Mouse (Mus musculus) bone marrow, adult 2 months (tissue): ENCODE measurements around the gene Trappc6a.

ENCODE experiments used
- CTCF ChIP-seq: fragments of 200-500 bp; IDR thresholded peaks from 2 replicates; pipeline ENCODE4 v1.5.1; 2011; ENCODE audit warnings: low read length, control low read depth; ENCODE audit not compliant: control insufficient read depth, insufficient read depth
- POLR2A ChIP-seq: fragments of 200-500 bp; IDR thresholded peaks from 2 replicates; pipeline ENCODE4 v1.6.1; 2011; ENCODE audit warnings: low read depth, mild to moderate bottlenecking, control low read depth, low read length, borderline replicate concordance; ENCODE audit not compliant: control insufficient read depth

DNA sequence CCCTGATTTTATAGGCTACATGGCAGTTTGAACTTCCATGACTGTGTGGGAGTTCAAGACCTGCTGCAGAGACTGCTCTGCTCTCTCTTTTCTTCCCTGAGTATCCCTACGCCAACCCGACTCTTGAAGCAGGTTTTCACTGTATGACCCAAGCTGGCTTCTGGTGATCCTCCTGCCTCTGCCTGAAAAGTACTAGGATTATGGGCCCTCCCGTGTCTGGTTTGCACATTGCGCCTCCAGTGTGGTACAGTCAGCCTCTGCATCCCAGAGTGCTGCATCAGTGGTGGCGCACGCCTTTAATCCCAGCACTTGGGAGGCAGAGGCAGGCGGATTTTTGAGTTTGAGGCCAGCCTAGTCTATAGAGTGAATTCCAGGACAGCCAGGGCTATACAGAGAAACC, 1.6 kb downstream of the Trappc6a start:
- no peak for TF ChIP-seq POLR2A
- no peak for TF ChIP-seq CTCF
